Mouse (Mus musculus): ENCODE measurements at regions not wholly inside any gene's neighbourhood (a gene's known extent, or its start where the extent isn't known, plus 50 kb on each side); places are given as distances from the start of the nearest gene placed in this dataset.
"Not testable (repeated sequence)": the region's sequence is repeated elsewhere in the genome, so short reads cannot be mapped to it uniquely, and the experiment has no call there.

DNA sequence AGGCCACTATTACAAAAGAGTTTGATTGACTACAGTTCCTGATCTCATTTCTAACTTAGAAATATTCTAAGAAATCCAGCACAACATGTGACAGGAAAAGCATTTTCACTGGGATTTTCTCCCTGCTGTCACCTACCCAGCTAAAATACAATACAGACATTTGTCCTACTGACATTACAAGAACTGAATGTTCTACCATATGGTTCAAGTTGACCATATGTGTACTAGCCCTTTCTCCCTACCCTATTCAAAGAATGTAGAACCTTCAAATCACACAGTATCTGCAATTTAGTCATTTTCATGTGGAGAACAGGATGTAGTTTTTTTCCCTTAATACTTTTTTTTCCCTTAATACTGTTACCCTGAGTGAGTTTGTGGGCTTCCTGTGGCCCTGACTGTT is 695.4 kb downstream of the Crisp4 start:
- no peak overlapping the region for H3K4me3 ChIP-seq
- no peak overlapping the region for H3K4me2 ChIP-seq (ENCODE audit: low read depth)
- no peak overlapping the region for H3ac ChIP-seq (ENCODE audit: control insufficient read depth, insufficient read length)
- no peaks in the 10 kb centered on the region for H3K79me2 ChIP-seq (ENCODE audit: control insufficient read depth, insufficient read depth)
- H3K27me3 ChIP-seq (ENCODE audit: control insufficient read depth, insufficient read depth, insufficient read length): no peaks in the 10 kb centered on the region
- H3K36me3 ChIP-seq (ENCODE audit: control insufficient read depth, insufficient read depth): no peaks in the 10 kb centered on the region
- TF ChIP-seq SRF (IDR thresholded peaks at IDR 0.05; ENCODE audit: control insufficient read depth, insufficient read length, low read depth) (no peak), MYOD1 (IDR thresholded peaks at IDR 0.05; ENCODE audit: control insufficient read depth in 1 of 3, insufficient read length in 2 of 3, low read depth in 2 of 3) (no peak), TCF3 (IDR thresholded peaks at IDR 0.05; ENCODE audit: insufficient read length, low read depth) (no peak), MAX (IDR thresholded peaks at IDR 0.05; ENCODE audit: low read depth) (no peak), POLR2A (IDR thresholded peaks at IDR 0.05; ENCODE audit: insufficient read length, low read depth) (no peak), REST (IDR thresholded peaks at IDR 0.05; ENCODE audit: insufficient read depth, insufficient read length) (no peak), CEBPB (IDR thresholded peaks at IDR 0.05; ENCODE audit: insufficient read depth, poor library complexity, severe bottlenecking) (no peak), POLR2AphosphoS2 (IDR thresholded peaks at IDR 0.05; ENCODE audit: insufficient read length, low read depth) (no peak), TCF12 (IDR thresholded peaks at IDR 0.05; ENCODE audit: insufficient read depth, poor library complexity, severe bottlenecking) (no peak), USF1 (IDR thresholded peaks at IDR 0.05; ENCODE audit: low read depth) (no peak), E2F4 (IDR thresholded peaks at IDR 0.05; ENCODE audit: insufficient read depth) (no peak)

DNA sequence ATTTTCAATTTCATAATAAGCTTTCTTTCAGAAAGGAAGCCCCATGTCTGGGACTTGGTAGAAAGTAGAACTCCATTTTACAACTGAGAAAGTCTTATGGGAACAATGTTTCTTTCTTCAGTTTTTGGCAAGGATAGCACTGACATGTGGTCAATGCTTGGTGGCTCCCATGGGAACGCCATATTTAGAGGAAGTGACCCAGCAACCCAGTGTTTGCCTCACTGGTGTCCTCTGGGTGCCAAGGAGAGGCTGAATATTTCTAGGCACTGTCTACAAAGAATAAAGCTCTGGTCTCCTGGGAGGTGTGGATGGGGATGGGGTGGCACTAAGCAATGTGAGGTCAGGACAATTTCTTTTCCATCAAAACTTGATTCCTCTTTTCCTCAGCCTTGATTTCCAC is 696.4 kb downstream of the Crisp4 start:
- H3K4me3 ChIP-seq: no peak overlapping the region
- no peak for TF ChIP-seq E2F4 (IDR thresholded peaks at IDR 0.05; ENCODE audit: insufficient read depth)
- no peak for TF ChIP-seq MYOG (IDR thresholded peaks at IDR 0.05; ENCODE audit: control insufficient read depth in 1 of 3, insufficient read depth in 1 of 3, insufficient read length in 2 of 3, low read depth in 2 of 3)
- TF ChIP-seq USF1 (IDR thresholded peaks at IDR 0.05; ENCODE audit: low read depth): peak; percentile 36
- no peak for TF ChIP-seq MAX (IDR thresholded peaks at IDR 0.05; ENCODE audit: low read depth)
- TF ChIP-seq TCF12 (IDR thresholded peaks at IDR 0.05; ENCODE audit: insufficient read depth, poor library complexity, severe bottlenecking): no peak
- H3K79me2 ChIP-seq (ENCODE audit: control insufficient read depth, insufficient read depth): no peaks in the 10 kb centered on the region
- H3K4me2 ChIP-seq (ENCODE audit: low read depth): no peak overlapping the region
- H3ac ChIP-seq (ENCODE audit: control insufficient read depth, insufficient read length): no peak overlapping the region
- H3K27me3 ChIP-seq (ENCODE audit: control insufficient read depth, insufficient read depth, insufficient read length): no peaks in the 10 kb centered on the region
- H3K36me3 ChIP-seq (ENCODE audit: control insufficient read depth, insufficient read depth): no peaks in the 10 kb centered on the region

GRCm38 (mm10) chr1:17434064-17434463 is 711.6 kb downstream of the Crisp4 start:
- H3K27me3 ChIP-seq (ENCODE audit: control insufficient read depth, insufficient read depth, insufficient read length); H3K36me3 ChIP-seq (ENCODE audit: control insufficient read depth, insufficient read depth); H3K4me3 ChIP-seq; H3K79me2 ChIP-seq (ENCODE audit: control insufficient read depth, insufficient read depth); H3K4me2 ChIP-seq (ENCODE audit: low read depth); H3ac ChIP-seq (ENCODE audit: control insufficient read depth, insufficient read length): not testable (repeated sequence)

DNA sequence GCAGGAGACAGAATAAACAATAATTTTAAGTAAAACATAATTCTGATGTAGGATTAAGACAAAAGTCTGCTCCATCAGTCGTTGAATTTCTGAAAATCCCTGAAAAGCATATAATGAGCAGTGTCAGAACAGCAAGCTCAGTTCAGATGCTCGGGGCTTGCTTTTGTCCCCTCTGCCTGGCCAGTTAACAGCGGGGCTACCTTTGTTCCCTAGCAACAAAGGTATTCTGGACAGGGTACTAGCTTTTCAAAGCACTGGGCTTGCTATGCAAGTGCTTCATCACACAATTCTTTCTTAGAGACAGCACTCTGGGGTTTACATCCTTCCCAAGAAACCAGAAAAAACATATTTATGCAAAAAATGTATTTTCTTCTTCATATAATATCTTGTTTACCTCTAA is 729.7 kb downstream of the Crisp4 start:
- TF ChIP-seq REST (IDR thresholded peaks at IDR 0.05; ENCODE audit: insufficient read depth, insufficient read length) (no peak), POLR2A (IDR thresholded peaks at IDR 0.05; ENCODE audit: insufficient read length, low read depth) (no peak), MYOG (IDR thresholded peaks at IDR 0.05; ENCODE audit: control insufficient read depth in 1 of 3, insufficient read depth in 1 of 3, insufficient read length in 2 of 3, low read depth in 2 of 3) (no peak)
- no peaks in the 10 kb centered on the region for H3K27me3 ChIP-seq (ENCODE audit: control insufficient read depth, insufficient read depth, insufficient read length)
- H3K79me2 ChIP-seq (ENCODE audit: control insufficient read depth, insufficient read depth): no peaks in the 10 kb centered on the region

GRCm38 (mm10) chr1:17394893-17395292 is 750.8 kb downstream of the Crisp4 start:
- TF ChIP-seq CEBPB (IDR thresholded peaks at IDR 0.05; ENCODE audit: insufficient read depth, poor library complexity, severe bottlenecking) (no peak), USF1 (IDR thresholded peaks at IDR 0.05; ENCODE audit: low read depth) (no peak), E2F4 (IDR thresholded peaks at IDR 0.05; ENCODE audit: insufficient read depth) (no peak), MAX (IDR thresholded peaks at IDR 0.05; ENCODE audit: low read depth) (no peak), MYOD1 (IDR thresholded peaks at IDR 0.05; ENCODE audit: control insufficient read depth in 1 of 3, insufficient read length in 2 of 3, low read depth in 2 of 3) (no peak), POLR2A (IDR thresholded peaks at IDR 0.05; ENCODE audit: insufficient read length, low read depth) (no peak), SRF (IDR thresholded peaks at IDR 0.05; ENCODE audit: control insufficient read depth, insufficient read length, low read depth) (no peak), MYOG (IDR thresholded peaks at IDR 0.05; ENCODE audit: control insufficient read depth in 1 of 3, insufficient read depth in 1 of 3, insufficient read length in 2 of 3, low read depth in 2 of 3) (no peak), TCF12 (IDR thresholded peaks at IDR 0.05; ENCODE audit: insufficient read depth, poor library complexity, severe bottlenecking) (no peak), TCF3 (IDR thresholded peaks at IDR 0.05; ENCODE audit: insufficient read length, low read depth) (no peak), POLR2AphosphoS2 (IDR thresholded peaks at IDR 0.05; ENCODE audit: insufficient read length, low read depth) (no peak), REST (IDR thresholded peaks at IDR 0.05; ENCODE audit: insufficient read depth, insufficient read length) (no peak)
- no peaks in the 10 kb centered on the region for H3K79me2 ChIP-seq (ENCODE audit: control insufficient read depth, insufficient read depth)
- H3K36me3 ChIP-seq (ENCODE audit: control insufficient read depth, insufficient read depth): no peaks in the 10 kb centered on the region
- H3ac ChIP-seq (ENCODE audit: control insufficient read depth, insufficient read length): no peak overlapping the region
- no peak overlapping the region for H3K4me3 ChIP-seq
- H3K4me2 ChIP-seq (ENCODE audit: low read depth): no peak overlapping the region
- H3K27me3 ChIP-seq (ENCODE audit: control insufficient read depth, insufficient read depth, insufficient read length): no peaks in the 10 kb centered on the region

More for the DNA sequence above, 729.7 kb downstream of the Crisp4 start:
- Histone ChIP-seq H3K4me2 (ENCODE audit: low read depth) (no peak overlapping the region), H3K4me3 (no peak overlapping the region), H3ac (ENCODE audit: control insufficient read depth, insufficient read length) (no peak overlapping the region), H3K36me3 (ENCODE audit: control insufficient read depth, insufficient read depth) (no peaks in the 10 kb centered on the region)

All from myocyte (in vitro differentiated cells).